Mouse (Mus musculus): ENCODE results near the gene Gm5678. TPM values are rescaled to one million over a fixed set of nuclear protein-coding genes. Genes with fewer than 3 reads are reported as not detected.
"Not testable (repeated sequence)": the region's sequence is repeated elsewhere in the genome, so short reads cannot be mapped to it uniquely, and the experiment has no call there.

Gm5678 gene
- total RNA-seq, 2 experiments from 2014 or later = not detected

DNA sequence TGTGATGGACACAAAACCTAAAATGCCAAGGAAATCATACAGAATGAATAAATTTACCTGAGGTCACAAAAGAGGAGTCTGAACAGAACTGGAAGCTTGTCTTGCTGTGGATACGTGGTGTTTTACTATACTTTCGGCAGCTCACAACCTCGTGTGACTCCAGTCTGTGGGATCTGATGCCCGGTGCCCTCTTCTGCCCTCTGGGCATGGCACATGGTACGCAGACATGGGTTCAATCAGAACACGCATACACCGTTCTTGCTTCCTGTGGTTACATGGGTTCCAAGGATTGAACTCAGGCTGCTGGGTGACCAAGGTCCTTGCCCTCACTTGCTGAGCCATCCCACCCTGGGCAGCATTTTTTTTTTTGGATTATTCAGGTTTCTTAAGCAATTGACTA, 21.8 kb upstream of the Gm5678 start:
- no peak for ATAC-seq (replicated peaks; ENCODE audit: low FRiP score, poor library complexity, severe bottlenecking)

DNA sequence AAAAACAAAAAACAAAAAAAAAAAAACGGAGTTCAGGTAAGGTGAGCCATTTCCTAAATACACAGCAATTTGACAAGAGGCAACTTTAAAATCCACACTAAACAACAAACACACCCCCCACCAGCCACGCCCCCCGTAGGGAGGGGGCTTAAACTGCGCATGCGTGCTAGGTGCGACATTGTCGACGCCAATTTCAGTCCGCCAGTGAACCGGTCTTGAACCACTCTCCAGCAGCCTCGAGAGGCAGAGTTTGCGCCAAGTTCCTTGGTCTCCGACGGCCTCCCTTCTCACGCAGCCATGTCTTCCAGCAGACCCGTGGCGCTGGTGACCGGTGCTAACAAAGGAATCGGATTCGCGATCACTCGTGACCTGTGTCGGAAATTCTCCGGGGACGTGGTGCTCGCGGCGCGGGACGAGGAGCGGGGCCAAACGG, 20.2 kb upstream of the Gm5678 start:
- peak; percentile 68 for ATAC-seq (replicated peaks; ENCODE audit: low FRiP score, poor library complexity, severe bottlenecking)

DNA sequence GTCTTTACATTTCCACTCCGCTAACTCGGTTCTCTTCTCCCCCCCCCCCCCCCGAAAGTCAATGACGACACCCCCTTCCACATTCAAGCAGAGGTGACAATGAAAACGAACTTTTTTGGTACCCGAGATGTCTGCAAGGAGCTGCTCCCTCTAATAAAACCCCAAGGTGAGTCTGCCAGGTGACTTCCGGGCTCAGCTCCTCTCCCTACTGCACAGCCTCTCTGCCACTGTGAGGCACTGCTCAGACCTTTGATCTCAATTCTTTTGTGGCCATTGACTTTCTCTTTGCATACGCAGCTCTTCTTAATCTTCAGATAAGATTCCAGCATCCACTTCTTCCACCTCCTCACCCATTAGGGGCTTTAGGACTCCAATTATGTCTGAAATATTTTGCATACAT, 19.2 kb upstream of the Gm5678 start:
- ATAC-seq (replicated peaks; ENCODE audit: low FRiP score, poor library complexity, severe bottlenecking) = no peak

DNA sequence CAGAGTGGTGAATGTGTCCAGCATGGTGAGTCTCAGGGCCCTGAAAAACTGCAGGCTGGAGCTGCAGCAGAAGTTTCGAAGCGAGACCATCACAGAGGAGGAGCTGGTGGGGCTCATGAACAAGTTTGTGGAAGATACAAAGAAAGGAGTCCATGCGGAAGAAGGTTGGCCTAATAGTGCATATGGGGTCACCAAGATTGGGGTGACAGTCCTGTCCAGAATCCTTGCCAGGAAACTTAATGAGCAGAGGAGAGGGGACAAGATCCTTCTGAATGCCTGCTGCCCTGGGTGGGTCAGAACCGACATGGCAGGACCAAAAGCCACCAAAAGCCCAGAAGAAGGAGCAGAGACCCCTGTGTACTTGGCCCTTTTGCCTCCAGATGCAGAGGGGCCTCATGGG, 18.1 kb upstream of the Gm5678 start:
- ATAC-seq (replicated peaks; ENCODE audit: low FRiP score, poor library complexity, severe bottlenecking) = no peak

DNA sequence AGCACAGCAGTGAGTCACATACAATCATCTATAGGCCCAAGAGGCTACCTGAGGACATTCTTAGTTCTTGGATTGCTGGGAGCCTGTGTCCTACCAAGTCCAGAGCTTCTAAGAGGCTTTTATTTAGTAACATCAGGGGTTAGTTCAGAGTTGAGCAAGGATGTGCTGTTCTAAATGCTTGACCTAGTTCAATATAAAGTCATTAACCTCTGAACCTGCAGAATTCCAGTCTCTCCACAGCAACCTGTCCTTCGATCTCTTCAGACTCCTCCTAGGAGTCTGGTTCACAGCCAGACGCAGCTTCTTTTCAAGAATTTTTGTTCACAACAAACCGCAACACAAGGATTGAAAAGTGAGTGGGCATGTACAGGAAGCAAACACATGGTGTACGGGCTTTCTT, 16.9 kb upstream of the Gm5678 start:
- ATAC-seq (replicated peaks; ENCODE audit: low FRiP score, poor library complexity, severe bottlenecking) = no peak

DNA sequence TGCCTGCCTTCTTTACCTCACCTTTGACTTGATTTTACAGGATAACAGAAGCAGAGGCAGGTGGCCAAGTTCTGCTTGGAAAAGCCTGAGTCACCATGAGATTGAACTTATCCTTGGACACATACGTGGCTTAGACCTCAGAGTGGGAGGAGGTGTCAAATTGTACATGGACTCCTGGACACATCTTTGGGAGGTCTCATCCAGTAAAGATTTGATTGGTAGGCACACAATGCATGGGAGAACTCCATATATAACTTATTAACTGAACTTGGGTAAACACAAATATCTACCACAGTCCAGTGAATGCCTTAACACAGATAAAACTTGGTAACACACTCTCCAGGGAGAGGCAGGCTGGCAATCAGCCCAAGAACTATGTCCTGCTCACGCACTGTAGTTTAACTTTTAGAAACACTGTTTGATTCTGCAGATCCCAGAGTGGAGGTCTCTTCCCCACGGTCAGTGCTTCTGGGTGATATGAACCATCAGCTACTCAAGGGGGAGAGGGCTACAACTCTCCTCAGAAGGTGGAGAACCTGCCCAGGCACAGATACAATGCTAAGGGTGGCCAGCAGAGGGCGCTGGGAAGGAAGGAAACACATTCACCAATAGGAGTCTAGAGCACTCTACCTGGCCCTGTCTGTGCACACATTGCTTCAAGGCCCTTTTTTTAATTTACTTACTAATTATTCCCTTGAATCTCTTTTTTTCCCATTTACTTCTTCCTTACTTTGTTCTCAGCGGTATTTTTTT, 12.6 kb upstream of the Gm5678 start:
- peak; percentile 97 for ATAC-seq (replicated peaks; ENCODE audit: low FRiP score, poor library complexity, severe bottlenecking)

DNA sequence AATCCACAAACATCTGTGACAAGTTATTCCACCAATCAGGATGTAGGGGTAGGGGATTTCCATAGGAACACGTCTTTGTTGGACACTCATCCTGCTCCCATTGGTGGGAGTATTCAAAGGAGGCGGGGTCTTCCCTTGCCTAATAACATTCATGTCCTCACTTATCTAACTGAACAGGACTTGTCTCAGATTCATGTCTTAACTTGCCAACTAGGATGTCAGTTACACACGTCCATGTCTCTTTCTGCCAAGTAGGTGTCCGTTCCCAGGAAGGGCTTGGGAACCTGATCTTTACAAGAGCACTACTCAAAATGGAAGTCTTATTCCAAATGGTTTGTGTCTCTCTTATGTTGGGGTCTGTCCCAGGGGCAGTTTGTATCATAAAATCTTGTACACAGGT, 4.1 kb upstream of the Gm5678 start:
- ATAC-seq (replicated peaks; ENCODE audit: low FRiP score, poor library complexity, severe bottlenecking) = not testable (repeated sequence)

DNA sequence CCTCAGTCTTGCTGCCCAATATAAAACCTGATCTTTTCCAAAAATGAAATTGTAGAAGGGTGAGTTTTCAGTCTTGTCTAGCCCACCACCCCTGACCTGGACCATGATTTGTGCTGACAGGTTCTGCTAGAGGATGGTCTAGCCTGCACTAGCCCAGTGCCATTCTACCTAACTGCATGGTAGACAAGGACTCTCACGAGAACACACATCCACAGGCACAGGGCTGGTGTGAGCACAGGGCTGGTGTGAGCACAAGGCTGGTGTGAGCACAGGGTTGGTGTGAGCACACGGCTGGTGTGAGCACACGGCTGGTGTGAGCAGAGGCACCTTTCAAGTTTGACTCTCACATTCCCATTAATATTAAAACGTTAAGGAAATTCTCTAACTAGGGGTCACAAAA, 3.2 kb upstream of the Gm5678 start:
- 0 out of 2 replicates have a peak, but pooled peaks have one; percentile 30 for ATAC-seq (replicated peaks; ENCODE audit: low FRiP score, poor library complexity, severe bottlenecking)

DNA sequence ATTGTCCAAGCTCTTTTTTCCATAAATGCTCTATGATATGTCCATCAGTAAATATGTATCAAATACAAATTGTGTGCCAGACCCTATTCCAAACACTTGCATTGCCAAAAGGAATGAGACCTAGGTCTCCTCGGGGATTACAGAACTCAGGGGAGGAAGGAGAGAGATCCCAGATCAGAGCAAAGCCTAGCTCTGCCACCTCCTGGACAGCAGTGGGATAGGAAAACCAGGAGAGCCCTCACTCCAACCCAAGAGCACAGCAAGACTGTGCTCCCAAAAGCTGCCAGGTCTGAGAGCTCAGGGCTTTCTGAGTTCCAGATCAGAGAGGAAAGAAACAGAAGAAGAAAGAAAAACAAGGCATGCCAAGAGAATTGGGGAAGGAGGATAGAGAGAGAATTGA, 1.2 kb upstream of the Gm5678 start:
- no peak for ATAC-seq (replicated peaks; ENCODE audit: low FRiP score, poor library complexity, severe bottlenecking)

DNA sequence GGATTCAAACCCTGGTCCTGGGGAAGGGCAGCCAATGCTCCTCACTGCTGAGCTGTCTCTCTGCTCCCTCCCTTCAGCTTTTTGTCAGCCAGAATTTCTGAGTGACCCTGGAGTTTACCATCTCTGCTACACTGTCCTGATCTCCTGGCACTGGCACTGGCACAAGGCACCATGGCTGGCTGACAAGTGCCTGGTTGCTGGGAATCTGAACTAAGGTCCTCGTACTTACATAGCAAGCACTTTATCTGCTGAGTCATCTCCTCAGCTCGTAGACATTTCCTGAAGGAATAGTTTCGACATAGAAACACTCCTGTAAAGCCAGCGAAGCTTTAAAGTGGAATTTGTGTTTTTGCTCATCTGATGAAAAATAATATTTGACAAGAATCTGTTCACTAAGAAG, 16.1 kb downstream of the Gm5678 start:
- no peak for ATAC-seq (replicated peaks; ENCODE audit: low FRiP score, poor library complexity, severe bottlenecking)

DNA sequence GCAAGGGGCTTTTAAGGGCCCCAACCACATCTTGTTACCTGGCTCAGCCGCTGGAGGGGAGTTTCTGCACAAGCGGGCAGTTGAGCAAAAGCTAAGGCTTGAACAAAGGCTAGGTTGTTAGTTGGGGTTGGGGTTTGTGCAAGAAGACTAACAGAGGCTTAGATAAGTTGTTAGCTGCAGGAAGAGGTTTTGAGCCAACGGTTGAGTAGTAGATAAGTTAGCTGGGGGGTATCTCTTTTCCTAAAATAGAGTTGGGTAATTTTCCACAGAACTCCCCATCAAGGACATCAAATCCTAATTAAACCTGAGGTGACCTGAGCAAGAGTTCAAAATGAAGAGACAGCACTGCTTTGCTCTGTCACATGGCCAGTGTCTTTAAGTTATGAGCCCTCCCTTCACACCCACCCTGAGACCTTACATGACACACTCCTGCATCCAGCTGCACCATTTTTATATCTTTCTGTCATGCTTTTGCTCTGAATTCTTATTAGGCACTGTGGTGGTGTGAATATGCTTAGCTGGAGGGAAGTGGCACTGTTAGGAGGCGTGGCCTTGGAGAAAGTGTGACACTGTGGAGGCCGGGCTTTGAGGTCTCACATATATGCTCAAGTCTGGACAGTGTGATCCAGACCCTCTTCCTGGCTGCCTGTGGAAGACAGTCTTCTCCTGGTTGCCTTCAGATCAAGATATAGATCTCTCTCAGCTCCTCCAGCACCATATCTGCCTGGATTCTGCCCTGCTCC, 20.7 kb downstream of the Gm5678 start:
- no peak for ATAC-seq (replicated peaks; ENCODE audit: low FRiP score, poor library complexity, severe bottlenecking)

DNA sequence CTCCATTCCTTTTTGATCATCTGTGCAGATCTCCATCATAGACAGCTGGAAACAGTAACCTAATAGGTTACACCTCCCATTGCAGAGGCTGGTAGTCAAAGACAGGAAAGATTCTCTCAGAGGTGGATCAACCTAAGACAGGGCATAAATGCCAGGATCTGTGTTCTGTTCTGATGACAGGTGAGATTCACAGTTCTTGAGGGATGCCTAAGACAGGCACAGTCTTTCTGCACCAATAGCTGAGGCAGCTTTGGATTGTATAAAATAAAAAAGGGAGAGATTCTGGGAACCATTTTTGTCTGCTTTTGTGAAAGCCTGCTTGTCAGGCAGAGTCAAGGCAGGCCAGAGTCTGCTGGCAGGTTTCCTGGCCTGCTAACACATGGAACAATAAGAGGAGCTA, 40.1 kb downstream of the Gm5678 start:
- ATAC-seq (replicated peaks; ENCODE audit: low FRiP score, poor library complexity, severe bottlenecking) = no peak

DNA sequence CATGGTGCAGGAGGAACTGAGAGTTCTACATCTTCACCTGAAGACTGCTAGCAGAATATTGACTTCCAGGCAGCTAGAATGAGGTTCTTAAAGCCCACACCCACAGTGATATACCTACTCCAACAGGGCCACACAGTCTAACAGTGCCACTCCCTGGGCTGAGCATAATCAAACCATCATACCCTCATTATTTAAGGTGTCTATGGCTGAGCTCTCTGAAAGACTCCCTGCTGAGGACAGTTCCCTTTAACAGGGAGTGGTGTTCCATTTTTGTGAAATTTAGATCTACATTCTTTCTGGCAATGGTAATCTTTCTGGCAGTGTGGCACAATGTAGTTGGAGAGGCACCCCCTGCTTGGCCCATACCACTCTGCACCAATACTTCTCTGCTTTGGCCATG, 41.6 kb downstream of the Gm5678 start:
- no peak for ATAC-seq (replicated peaks; ENCODE audit: low FRiP score, poor library complexity, severe bottlenecking)

DNA sequence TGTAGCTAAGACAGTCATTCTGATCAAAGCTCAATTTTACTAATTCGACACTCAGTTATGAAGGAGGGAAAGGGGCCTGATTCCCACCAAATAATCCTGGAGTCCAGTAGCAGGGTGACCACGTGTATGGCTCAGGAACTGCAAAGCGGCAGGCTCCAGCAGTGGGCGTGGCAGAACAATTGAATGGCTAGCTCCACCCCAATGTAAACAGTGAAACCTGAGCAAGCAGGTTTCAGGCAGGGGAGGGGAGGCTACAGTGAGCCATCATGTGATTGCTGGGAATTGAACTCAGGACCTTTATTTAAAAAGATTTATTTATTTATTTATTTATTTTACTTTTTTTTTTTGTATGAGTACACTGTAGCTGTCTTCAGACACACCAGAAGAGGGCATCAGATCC, 42.6 kb downstream of the Gm5678 start:
- not testable (repeated sequence) for ATAC-seq (replicated peaks; ENCODE audit: low FRiP score, poor library complexity, severe bottlenecking)

DNA sequence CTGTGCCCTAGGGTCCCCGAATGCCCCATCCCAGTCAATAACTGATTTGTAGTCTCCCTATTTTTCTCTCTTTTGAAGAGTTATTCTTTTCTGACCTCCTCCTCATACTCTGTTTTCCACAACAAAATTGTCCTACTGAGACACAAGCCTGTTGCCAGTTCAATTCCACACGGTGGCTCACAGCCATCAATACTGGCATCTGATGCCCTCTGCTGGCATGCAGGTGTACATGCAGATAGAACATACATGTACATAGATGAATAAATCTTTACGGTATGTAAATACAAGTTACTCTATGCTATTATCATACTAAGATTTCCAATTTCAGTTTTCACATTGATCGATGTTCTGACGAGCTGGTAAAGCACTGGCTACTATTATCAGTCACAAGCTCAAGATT, 43.2 kb downstream of the Gm5678 start:
- ATAC-seq (replicated peaks; ENCODE audit: low FRiP score, poor library complexity, severe bottlenecking) = no peak

DNA sequence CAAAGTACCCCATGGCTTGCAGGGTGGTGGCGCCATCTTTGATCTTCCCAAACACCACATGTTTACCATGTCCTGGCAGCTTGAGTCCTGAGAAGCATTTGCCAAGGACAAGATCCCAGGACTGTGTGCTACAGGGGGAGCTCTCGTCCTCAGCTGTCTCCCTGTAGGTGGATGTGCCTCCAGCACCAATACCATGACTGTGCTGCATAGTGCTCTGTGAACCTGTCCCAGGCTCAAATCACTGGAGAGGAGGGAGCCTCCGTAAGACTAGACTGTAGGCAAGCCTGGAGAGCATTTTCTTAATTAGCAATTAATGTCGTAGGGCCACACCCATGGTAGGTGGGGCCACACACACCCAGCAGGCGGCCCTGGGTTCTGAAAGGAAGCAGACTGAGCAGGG, 48.5 kb downstream of the Gm5678 start:
- no peak for ATAC-seq (replicated peaks; ENCODE audit: low FRiP score, poor library complexity, severe bottlenecking)

DNA sequence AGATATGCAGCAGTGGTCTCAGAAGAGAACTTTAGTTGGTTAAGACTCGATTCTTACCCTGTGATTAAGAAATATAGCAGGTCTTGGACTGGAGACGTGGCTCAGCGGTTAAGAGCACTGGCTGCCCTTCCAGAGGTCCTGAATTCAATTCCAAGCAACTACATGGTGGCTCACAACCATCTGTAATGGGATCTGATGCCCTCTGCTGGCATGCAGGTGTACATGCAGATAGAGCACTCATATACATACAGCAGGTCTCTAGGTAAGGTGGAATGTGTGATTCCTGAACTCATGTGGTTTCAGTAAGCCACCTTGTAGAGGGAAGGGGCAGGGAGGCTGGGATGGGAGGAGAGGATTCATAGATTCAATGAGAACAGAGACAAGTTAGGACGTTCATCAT, 50.3 kb downstream of the Gm5678 start:
- ATAC-seq (replicated peaks; ENCODE audit: low FRiP score, poor library complexity, severe bottlenecking) = no peak

DNA sequence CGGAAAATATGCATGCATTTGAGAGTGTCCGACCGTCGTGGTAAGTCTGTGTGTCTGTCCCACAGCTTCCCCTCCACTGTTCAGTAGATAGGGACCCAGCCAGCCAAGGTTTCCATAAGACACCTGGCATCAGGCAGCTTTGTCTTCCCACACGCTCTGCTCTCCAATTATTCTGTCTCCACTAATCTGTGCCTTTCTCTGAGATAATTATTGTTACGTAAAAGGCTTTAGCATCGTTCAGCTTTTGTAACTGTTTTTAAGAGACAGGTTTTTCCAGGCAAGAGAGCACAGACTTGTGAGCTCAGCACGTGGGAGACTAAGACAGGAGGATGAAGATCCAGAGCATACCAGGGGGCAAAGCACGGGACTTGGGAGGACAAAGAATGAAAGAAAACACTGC, 51.3 kb downstream of the Gm5678 start:
- ATAC-seq (replicated peaks; ENCODE audit: low FRiP score, poor library complexity, severe bottlenecking) = no peak
